Mouse (Mus musculus): Measurements from ENCODE around the gene Olfr77.

Gene Olfr77

DNA sequence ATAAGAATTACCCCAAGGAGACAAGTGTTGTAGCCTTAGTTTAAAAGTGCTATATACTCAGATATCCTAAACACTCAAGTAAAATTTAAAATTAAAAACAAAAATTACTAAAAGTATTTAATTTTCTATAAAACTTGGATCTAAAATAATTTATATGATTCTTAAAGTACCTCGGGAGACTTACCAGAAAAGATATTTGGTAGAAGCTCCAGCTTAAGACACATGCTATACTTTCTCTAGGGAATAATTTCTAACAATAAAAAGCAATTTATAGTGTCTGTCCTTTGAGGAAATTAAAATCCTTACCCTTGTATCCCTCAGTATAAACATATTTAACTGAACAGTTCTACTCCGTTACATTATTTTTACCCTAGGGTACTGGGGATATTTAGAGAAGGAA is at the start of gene Olfr77:
Olfr77 (plus strand) TSS at position 301 of the 400 bp plus-strand sequence.
- no peak for DNase-seq (ENCODE audit: low spot score in 2 of 2)

DNA sequence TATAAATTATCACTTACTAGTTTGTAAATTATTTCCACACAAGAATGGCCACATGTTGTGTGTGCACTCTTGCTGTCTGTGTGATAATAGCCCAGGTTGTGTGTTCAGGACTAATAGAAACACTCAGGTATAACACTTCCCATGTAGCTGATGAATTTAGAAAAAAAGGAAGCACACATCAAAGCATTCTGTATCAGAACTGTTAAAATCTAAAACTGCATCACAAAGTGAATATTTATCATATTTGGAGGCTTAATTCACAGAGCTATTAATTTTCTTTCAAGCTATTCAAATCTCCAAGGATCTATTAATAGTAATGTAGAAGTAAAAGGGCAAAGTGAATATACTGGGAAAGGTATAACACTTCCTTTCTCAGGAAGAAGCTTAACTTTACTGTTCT is 28.8 kb upstream of the Olfr77 start, which contains the start of gene Olfr862:
Olfr862 (minus strand) TSS at position 101 of the 400 bp plus-strand sequence.
- DNase-seq (ENCODE audit: low spot score in 2 of 2), result no peak

DNA sequence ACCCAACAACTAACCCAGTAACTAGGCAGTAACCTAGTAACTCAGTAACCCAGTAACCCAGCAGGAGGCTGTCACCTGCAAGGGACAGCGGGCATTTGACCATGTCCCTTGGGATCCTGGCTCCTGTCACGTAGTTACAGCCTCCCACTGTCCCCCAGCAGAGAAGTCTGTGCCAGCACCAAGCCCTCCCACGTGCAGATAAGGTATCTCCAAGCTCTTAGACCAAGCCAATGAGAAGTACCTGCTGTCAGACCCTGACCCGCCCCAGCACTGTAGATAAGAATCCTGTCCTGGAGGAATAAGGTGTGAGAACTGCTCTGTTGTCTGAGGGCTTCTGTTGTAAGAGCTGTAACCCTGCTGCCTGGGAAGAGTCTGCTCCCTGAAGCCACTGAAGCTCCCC is 5.5 kb upstream of the Olfr77 start:
- no peak for DNase-seq (ENCODE audit: low spot score in 2 of 2)
